Mouse (Mus musculus) lung, postnatal 14 days (tissue): ENCODE data around the gene F2r.

ENCODE experiments used
- DNase-seq: peaks from one replicate; pipeline ENCODE4 v3.0.0; 2021

The F2r gene

DNA sequence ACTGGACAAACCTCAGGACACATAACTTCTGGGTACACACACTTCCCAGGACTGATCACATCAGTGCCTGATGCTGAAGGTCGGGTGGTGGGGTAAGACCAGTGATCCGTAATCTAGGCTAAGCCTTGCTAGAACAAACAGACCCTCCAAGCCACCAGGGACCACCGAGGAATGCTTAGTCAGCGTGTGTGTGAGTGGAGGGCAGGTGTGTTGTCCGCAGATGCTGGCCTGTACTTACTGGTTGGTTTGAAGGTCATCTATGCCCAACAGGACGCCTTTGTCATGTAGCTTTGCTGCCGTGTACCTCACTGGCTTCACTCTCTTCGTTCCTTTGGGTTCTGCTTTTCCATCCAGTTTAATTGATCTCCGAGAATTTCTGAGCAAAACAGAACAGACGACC lies 11.5 kb upstream of the F2r start:
- DNase-seq = no peak

DNA sequence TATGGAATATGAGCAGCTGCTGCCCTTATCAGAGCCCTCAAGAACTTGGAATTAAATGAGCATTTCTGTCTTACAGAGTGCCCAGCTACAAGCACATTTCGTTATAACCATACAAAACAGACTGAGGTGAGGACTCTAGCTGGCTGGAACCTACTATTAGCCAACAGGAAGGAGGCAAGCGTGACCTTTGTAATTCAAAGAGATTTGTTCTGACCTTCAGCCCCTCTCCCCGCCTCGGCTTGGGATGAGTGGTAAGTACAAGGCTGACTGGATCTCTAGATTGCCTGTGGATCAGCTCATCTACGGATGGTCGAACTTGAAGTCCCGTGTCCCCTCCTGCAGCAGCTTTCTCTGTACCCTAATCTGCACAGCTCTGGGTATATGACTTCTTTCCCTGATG lies 8.4 kb upstream of the F2r start:
- no peak for DNase-seq

DNA sequence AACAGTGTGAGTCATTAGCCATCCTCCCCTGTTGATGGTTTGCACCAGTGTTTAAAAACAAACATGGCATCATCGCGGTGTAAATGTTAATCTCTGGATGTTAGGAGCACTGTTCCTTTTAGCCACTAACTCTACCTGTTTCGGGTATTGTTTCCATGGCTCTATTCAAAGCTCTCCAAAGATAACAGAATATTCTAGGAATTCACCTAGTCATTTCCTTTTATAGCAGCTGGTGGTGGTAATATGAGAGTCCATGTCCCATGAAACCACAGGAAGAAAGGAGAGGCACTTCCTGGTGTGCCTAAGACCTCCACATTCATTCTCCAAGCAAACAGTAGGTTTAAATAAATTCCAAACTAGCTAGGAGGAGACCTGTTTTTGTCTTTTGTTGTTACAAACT lies 4.8 kb upstream of the F2r start:
- no peak for DNase-seq

DNA sequence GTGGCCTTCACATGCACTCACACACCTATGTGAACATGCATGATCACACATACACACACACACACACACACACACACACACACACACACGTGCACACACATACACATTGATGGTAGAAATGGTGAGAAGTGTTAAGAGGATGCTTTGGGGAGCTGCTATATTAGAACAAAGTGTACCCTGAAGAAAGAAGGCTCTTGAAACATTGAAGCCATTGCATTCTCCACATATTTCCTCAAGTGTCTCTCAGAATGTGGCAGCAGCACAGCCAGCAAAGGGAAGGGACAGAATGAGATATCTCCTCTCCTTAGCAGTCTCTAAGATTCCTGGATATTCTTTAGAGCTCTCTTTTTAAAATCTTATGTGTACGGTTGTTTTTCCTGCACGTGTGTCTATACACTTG lies 3.3 kb upstream of the F2r start:
- no peak for DNase-seq

DNA sequence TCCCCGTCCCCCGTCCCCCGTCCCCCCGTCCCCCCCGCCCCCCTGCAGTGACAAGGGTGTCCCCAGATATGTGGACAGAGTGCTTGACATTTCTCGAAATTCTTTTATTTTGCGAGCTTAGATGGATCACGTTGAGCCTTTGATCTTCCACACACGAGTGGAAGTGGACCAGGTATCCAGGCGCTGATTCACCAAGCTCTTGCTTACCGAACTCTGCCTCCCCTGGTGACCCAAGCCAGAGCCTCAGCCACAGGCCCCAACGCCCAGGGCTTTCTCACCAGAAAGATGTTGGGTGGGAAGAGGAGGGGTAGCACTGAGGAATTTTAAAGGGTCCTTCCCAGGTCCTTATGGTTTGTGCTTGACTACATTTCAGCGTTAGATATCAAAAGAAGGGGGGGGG lies 572 bp upstream of the F2r start:
- DNase-seq = no peak

DNA sequence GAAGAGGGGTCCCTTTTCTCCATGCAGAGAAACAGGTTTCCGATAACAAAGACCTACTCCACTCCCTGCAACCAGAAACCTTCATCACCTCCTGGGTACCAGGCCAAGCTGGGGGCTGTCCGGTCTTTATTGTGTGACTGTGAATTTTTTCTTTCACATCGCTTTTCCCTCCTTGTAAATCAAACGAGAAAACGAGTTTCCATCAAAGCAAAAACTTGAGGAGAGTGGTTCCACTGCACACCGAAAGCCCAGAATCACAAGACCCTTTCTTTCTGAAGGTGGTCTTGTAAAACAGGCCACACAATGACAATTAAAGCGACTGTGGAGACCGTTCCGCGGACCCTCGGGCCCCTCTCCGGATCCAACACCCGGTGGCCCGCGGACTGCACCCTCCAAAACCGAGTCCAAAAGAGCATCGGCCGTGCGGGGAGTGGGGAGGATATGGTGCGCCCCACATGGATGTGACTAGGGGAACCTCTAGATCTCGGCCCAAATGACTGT lies 566 bp downstream of the F2r start:
- no peak for DNase-seq

DNA sequence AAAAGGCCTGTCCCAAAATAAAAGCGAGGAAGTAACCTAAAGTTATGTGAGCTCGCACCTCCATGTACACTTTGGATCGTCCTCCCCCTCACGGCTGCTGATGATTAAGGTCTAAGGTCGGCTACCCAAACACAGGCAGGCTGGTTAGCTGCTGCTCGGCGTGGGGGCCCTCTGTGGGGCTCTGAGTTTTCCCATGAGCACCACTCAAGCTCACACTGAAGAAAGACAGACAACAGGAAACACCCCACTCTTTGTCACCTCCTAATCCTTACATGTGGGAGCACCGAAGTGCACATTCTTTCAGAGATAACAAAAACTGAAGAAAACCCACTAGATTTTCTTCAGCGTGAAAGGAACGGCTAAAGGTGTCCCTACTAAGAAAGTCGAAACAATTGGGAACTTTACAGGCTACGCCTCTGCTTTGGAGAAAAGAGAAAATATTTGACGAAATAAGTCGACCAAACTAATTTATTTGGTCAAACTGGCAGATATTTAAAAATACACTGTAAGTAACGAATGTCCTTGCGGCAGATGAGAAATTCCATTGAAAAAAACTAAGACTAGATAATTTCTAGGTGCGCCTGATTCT lies 1.1 kb downstream of the F2r start:
- no peak for DNase-seq

DNA sequence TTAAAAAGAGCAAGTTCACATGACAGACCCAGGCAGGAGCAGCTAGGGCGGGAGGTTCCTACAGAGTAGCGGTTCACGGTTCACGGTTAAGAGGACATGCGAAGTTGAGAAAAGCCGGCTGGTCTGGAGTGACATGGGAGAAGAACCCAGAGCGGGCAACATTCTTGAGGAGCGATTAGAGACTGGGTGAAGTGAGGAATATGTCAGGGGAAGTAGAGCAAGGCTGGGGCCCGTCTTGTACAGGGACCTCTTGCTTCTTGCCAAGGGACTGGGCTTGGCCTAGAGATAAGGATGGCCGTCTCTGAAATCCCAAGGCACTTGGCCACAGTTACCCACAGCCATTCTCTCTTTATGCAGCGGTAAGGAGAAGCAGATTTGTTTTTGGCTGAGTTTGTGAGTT lies 1.8 kb downstream of the F2r start:
- DNase-seq = no peak

DNA sequence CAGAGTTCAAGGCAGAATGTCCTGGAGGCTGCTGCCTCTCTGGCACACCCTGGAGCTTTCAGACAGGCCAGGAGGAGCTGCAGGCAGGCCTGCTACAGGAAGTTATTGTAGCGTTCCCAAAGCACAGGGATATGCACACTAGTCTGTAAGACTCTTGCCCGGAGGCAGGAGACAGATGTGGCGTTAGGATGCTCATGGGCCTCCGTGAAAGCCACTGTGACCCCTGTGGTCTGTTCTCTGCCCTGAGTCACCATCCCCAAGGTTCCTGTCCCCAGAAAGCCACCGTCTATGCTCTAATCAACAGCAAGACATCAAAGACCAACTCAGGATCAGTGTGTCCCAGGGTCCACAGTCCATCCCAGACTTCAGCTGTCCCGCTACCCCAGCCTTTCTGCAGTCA lies 3.5 kb downstream of the F2r start:
- no peak for DNase-seq

DNA sequence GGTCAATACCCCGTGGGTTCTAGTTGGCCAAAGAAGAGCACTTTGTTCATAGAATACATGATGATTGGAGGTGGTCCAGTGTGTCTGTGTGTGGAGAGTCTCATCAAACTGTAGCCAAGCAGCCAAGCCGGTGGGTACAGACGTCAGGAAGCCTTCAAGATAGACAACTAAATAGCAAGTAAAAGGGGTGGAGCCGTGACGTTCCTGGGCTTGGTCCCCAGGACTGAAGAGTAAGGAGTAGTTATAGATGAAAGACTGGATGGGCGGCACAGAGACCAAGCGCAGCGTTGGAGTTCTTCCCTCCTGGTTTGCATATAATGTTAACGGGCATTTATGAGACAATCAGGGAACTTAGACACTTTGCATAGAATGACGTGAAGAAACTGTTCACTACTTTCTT lies 6.0 kb downstream of the F2r start:
- DNase-seq = no peak

DNA sequence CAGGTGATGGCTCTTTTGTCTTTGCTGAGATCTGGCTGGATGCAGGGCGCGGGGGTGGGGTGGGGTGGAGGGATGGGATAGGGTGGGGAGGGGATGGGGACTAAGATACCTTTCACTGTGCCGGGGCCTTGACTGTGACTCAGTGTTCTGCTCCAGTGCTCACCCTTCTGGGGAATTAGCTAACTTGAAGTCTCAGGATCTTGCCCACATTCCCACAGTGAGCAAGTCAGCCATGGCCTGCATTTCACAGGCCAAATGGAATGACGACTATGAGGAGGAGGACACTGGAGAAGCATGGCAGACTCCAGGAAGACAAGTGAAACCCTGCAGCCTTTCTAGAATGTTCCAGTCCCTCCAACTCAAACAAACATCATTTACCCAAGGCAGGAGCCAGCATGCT lies 6.5 kb downstream of the F2r start:
- no peak for DNase-seq

DNA sequence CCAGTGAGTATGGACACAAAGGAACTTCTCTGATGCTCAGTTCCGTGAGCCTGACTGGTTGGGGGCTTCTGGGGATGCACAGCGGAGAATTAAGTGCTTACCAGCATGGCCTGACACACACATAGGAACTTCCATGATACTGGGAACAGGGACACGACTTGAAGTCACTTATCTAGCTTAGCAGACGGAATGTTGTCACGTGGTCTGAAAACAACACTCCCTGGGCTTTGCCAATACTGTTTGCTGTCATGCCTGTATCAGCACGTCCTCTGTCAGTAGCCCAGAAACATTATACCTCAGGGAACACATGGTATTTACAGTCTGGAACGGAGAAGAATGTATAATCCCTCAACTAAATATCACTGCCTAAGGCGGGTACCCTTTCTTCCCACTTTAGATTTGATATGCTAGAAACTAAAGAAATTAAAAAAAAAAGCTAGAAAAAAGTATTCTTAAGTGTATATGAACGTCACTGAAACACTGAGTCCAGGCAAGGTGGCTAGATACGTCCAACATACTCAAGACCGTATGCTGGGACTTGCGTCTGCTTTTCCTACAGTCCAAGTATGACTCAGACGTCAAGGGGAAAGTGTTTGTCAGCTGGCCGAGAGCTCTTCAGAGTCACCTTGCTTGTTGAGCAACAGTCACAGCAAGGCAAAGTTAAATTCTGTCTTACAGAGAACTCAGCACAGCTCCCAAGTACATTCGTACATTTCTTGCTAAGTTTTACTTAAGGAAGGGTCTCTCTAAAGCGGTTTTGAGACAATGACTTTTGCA lies 7.3 kb downstream of the F2r start:
- peak; percentile 52 for DNase-seq

DNA sequence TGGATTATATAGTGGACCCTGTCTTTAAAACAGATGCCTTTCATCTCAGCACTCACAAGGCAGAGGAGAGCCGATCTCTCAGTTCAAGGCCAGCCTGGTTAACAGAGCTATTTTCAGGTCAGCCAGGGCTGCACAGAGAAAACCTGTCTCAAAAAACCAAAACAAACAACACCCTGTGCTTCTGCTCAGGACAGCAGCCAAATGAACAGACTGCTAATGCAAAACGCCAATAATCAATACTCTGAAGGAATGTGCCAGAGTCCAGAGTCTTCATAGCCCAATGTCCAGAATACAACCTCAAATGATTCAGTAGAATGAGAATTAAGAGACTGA lies 9.2 kb downstream of the F2r start:
- DNase-seq = no peak

DNA sequence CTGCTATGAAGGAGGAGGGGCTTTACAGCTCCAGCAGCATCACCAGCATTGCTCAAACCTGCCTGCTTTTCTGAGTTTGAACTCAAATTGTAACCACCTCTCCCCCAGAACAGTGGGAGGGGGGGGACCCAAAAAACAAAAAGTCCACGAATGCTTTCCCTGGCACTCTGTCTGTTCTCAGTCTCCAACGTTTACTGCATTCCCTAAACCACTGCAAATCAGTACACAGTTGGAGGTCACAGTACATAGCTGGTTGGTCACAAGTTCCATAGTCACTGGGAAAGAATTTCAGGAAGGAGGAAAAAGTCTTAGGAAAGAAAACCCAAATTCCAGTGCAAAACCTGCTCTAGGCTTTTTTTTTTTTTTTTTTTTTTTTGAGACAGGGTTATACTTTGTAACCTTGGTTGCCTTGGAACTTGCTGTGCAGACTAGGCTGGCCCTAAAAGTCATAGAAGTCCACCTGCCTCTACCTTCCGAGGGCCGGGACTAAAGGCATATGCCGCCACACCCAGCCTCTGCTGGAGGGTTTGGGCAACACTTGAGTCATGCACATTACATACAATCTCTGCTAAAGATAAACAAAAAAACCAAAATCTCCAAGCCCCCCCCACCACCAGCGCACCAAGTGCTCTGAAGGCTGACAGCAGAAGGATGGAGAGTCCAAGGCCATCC lies 9.7 kb downstream of the F2r start:
- no peak for DNase-seq

DNA sequence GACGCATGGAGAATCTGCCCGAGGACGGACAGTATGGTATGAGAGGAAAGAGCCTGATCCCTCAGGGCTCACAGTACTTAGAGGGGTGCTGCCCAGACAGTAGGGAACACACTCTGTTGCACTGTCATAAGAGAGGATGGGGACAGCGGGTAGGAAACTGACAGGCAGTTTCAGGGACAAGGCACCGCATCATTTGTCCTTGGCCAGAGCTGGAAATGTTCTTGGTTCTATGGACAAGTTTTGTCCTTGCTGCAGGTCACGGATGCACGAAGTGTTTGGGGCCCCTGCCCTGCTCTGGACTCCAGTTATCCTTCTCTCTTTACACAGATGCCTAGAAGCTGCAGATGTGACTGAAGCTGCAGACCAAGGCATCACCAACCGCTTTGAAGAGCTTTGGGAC lies 11.3 kb downstream of the F2r start:
- DNase-seq = no peak

DNA sequence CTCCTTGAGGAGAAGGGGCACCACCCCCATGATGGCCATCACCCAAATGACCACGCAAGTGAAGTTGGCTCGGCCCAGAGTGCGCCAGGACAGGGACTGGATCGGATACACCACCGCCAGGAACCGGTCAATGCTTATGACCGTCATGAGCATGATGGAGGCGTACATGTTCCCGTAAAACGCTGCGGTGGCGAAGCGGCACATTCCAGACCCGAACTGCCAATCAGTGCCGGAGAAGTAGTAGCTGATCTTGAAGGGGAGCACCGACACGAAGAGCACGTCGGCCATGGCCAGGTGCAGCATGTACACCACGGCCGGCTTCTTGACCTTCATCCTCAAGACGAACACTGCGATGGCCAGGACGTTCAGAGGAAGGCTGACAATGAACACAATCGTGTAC lies 14.0 kb downstream of the F2r start:
- DNase-seq = no peak

DNA sequence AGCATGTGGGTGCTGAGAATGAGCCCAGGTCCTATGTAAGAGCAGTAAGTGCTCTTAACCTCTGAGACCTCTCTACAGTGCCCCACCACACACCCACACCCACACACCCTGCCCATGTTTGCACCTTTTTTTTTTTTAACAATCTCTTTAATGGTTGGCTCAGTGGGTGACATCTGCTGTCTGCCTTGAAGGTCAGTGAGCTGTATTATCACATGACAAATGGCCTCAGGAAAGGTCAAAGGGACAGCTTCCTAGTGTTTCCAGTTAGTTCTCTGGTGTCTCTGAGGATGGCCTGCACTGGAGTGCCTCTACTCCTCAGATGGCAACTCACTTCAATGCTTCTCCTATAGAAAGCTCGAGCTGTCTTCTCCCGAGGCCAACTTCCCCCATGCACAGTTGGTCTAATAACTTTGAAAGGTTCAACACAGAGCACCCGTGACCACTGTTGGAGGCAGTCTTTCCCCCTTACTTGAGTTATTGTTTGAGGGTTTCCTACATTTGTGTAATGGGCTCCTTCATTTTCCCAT lies 18.4 kb downstream of the F2r start:
- DNase-seq = no peak

DNA sequence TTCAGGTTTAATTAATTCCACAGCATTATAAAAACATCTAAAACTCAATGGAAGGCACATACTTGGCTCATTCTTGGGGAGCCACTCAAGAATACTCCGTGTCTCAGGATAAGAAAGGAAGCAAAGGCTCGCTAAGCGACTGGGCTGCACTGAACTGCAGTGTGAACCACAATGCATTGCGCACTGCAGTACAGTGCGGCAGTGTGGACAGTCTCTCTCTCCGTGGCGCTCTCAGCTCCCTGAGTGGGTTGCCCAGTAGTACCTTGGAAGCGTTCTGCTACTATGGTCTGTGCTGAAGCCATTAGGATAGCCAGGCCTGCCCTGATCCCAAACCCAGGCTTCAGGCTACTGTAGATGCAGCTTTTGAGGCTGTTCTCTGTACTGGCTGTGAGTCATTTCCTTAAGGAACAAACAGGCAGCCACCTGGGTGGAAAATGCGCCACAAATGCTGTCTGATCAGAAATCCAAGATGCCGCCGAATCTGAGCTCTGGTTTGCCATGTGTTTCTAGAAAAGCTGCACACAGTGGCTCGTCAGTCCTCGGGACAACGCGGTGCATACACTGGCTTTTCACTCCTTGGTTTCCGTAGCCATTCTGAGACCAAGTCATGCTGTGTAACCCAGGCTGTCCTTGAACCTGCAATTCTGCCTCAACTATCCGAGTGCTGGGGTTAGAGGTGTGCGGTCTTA lies 19.9 kb downstream of the F2r start:
- DNase-seq = no peak

DNA sequence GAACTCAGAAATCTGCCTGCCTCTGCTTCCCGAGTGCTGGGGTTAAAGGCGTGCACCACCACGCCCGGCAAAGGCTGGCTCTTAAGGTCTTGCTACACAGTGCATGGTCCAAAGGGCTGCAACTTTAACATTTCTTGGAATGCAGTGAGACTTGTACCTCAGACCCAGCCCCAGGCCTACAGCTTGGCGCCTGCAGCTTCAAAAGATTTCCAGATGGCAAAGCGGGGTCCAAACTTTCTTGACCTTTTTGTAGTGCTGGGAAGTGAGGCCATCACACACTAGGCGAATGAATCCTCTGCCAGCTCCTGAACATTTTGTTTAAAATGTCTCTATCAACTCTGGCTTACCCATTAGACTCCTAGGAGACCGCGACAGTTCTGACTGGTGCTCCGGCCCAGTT lies 20.7 kb downstream of the F2r start:
- no peak for DNase-seq

DNA sequence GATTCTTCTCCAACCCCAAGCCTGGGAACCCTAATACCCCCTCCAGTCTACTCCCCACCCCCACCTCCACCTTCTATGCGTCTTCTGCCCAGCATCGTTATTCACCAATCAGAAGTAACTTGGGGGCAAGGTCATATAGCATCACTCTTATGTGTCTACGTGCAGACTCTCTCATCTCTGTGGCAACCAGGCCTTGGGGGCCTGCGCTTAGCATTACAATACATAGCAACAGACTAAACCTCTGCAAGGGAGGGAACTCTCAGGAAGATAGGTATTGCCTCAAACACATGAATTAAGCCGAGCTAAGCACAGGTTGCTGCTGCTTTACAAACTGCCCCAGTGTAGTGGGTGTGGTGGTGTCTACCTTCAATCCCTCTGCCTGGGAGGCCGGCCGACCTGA lies 21.6 kb downstream of the F2r start:
- no peak for DNase-seq

DNA sequence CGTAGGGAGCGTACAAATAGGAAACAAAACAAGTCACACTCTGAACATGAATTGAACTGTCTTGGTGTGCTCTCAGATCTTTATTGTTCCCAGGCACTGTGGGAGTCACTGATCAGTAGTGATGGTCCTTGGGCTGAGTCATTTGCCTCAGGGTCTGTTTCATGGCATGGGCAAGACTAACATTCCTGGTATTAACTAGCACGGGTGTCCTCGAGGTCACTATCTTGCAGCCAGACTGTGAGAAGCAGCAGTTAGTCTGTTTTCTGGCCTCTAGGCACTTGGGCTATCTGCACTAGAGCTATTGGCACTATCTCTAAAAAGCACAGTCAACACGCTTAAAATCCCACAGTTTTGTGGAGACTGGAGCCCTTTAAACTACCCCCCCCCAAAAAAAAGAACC lies 22.4 kb downstream of the F2r start:
- DNase-seq = no peak

DNA sequence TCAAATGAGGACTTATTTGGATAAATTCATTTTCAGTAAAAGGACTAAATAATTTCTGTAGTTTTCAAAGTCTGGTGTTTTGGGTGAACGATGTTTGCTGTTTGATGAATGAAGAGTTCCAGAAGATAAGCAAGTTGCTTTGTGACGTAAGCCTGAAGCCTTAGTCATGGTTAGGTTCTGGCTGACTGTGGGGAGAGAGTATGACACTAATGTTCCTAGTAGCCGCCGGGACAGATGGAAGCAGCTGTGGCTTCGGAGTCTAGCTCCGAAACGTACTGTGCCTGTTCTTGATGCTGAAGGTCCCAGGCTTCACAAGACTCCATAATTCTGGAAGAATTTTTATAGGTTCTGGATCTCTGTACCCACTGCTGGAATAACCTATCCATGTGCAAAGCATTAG lies 22.9 kb downstream of the F2r start:
- peak; percentile 48 for DNase-seq

DNA sequence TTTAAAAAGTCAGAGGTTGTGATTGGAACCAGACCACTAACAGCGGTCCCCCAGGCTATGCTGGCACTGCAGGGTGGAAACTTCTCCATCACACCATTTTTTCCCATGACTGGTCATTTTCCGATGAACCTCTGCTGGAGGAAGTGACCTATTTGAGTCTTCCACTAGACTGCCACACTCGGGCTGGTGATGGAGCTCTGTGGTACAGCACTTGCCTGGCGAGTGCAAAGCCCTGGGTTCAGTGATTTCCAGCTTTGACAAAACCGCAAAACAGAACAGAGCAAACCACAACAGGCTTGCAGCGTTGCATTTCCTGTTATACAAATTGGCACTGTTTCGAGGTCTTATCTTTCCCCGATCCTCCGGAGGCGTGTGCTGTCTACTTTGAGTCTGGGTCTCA lies 25.4 kb downstream of the F2r start:
- no peak for DNase-seq

DNA sequence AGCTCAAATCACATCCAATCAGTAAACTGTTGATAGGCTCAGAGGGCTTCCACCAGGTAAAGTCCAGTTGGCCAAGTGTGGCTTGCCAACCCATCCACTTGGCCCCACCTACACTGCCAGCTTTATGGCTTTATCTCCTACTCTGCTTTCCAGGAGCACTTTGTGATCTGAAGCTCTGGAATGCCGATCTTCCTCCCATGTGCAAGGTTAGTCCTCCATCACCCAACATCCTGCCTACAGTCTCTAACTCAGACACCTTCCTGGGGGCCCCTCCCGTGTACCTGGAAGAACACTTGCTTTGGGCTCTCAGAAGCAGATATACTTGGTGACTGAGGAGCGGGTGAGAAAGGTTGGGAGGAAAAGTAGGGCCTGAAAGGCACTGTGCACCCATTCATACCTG lies 26.7 kb downstream of the F2r start:
- no peak for DNase-seq
